22 mouse cellular contexts compared by ENCODE assay signal in the genomic region with DNA sequence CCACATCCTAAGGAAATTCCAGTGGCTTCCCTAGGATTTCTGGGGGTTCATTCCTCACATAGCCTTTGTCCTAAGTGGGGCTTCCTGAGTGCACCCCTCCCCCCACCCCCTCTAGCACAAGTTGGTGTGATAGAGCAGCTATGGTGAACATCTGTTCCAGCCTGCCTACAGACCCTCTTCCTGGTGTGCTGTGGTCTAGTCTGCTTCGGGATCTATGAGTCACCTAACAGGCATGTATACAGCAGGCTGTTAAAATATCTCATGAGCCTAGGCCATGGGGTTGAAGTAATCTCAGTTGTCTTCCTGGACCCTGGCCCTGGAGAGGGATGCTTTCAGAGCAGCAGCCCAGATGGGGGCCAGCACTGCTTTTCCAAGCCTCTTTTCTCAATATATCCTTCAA. TPM values are rescaled to one million over a fixed set of nuclear protein-coding genes. Genes with fewer than 3 reads are reported as not detected.
DNase-seq lines count a peak whose midpoint lies in the region; ATAC-seq lines count a peak whose summit lies in the region.
"Had no signal": no experiment of that assay in that cellular context is flagged by ENCODE, and none has a peak within 500 bp of the region (broad histone marks: within the 10 kb centered on the region; RNA-seq: fewer than 3 reads in every experiment).

No protein-coding gene starts in this region.

- intact Hi-C loops in heart, postnatal 25 days (cut with DNase I), result no loop called here

- no peak overlapping the region for H3K4me2 ChIP-seq in heart, embryonic 14.5 days (ENCODE audit: low read length)
- no peak overlapping the region for H3K4me2 ChIP-seq in limb, embryonic 15.5 days
- H3K4me2 ChIP-seq: embryonic facial prominence, embryonic 15.5 days; forebrain, embryonic 12.5 days; heart, embryonic 13.5 days; hindbrain, embryonic 15.5 days had no signal

- ATAC-seq in heart, embryonic 14.5 days (ENCODE audit: insufficient number of reproducible peaks, insufficient read depth, low FRiP score, low read depth), result 0 out of 2 replicates have a peak, but pooled peaks have one; percentile 43
- ATAC-seq in limb, embryonic 15.5 days (ENCODE audit: insufficient number of reproducible peaks, low FRiP score, low TSS enrichment, low read depth), result peak; percentile 48; the same call in 1 of the 2 replicates
- no peak for ATAC-seq in erythroblast, adult 5-6 weeks (replicated peaks; ENCODE audit: low FRiP score, poor library complexity, severe bottlenecking)
- ATAC-seq: activated CD4-positive, CD25-positive, alpha-beta regulatory T cell, adult 4 months; forebrain, embryonic 16.5 days; intestine, embryonic 16.5 days; Patski had no signal

- 23% methylated on average over 1 of the region's 1 CpGs for WGBS in heart, embryonic 14.5 days
- 74% methylated on average over 1 of the region's 1 CpGs for WGBS in limb, embryonic 10.5 days
- WGBS in limb, embryonic 15.5 days, result 33% methylated on average over 1 of the region's 1 CpGs

- H3K4me1 ChIP-seq in heart, embryonic 14.5 days (ENCODE audit: control insufficient read depth in 2 of 2, insufficient read depth in 2 of 2, low read length in 2 of 2), result no peaks in the 10 kb centered on the region
- peaks cover 12% of the 10 kb centered on the region for H3K4me1 ChIP-seq in limb, embryonic 10.5 days
- peaks cover 9% of the 10 kb centered on the region; the same call in 1 of the 2 replicates for H3K4me1 ChIP-seq in limb, embryonic 15.5 days
- H3K4me1 ChIP-seq: forebrain, embryonic 12.5 days had no signal

- DNase-seq in heart, postnatal 25 days (ENCODE audit: low spot score), result no peak
- peak; percentile 4 for DNase-seq in 416B (ENCODE audit: low read depth)
- no peak for DNase-seq in limb, embryonic 10.5 days (ENCODE audit: low spot score)
- no peak for DNase-seq in layer of hippocampus, adult 9-10 months (ENCODE audit: low spot score)
- DNase-seq in cerebellum, adult 8-10 months, result no peak
- DNase-seq: adrenal gland, postnatal 14 days; cerebellum, adult 18-20 months; gastrocnemius, postnatal 14 days; heart, postnatal 14 days had no signal

- H3K4me3 ChIP-seq in heart, embryonic 14.5 days (ENCODE audit: control insufficient read depth in 1 of 2, insufficient read depth in 1 of 2, low read depth in 1 of 2, low read length in 2 of 2), result no peak overlapping the region
- no peak overlapping the region for H3K4me3 ChIP-seq in limb, embryonic 10.5 days
- H3K4me3 ChIP-seq in limb, embryonic 15.5 days, result no peak overlapping the region
- H3K4me3 ChIP-seq: embryonic facial prominence, embryonic 15.5 days; forebrain, embryonic 12.5 days; heart, embryonic 13.5 days; hindbrain, embryonic 15.5 days had no signal

- H3K9ac ChIP-seq in heart, embryonic 14.5 days (ENCODE audit: low read length), result no peak overlapping the region
- H3K9ac ChIP-seq in limb, embryonic 15.5 days, result no peak overlapping the region
- H3K9ac ChIP-seq: embryonic facial prominence, embryonic 15.5 days; forebrain, embryonic 12.5 days; heart, embryonic 13.5 days; hindbrain, embryonic 15.5 days had no signal

- no peaks in the 10 kb centered on the region for H3K36me3 ChIP-seq in heart, embryonic 14.5 days (ENCODE audit: control insufficient read depth, insufficient read depth, low read length)
- no peaks in the 10 kb centered on the region for H3K36me3 ChIP-seq in limb, embryonic 10.5 days
- H3K36me3 ChIP-seq in limb, embryonic 15.5 days, result no peaks in the 10 kb centered on the region
- H3K36me3 ChIP-seq: embryonic facial prominence, embryonic 15.5 days; forebrain, embryonic 12.5 days; heart, embryonic 13.5 days; hindbrain, embryonic 15.5 days had no signal

- no peaks in the 10 kb centered on the region for H3K9me3 ChIP-seq in heart, embryonic 14.5 days (ENCODE audit: control insufficient read depth, low read length)
- no peaks in the 10 kb centered on the region for H3K9me3 ChIP-seq in limb, embryonic 10.5 days (replicated peaks)
- no peaks in the 10 kb centered on the region for H3K9me3 ChIP-seq in limb, embryonic 15.5 days
- H3K9me3 ChIP-seq: embryonic facial prominence, embryonic 15.5 days; forebrain, embryonic 12.5 days; heart, embryonic 13.5 days; hindbrain, embryonic 15.5 days had no signal

- no peaks in the 10 kb centered on the region for H3K27me3 ChIP-seq in heart, embryonic 14.5 days (ENCODE audit: control insufficient read depth, insufficient read depth, low read length)
- H3K27me3 ChIP-seq in limb, embryonic 10.5 days (ENCODE audit: low read depth, poor library complexity, severe bottlenecking), result no peaks in the 10 kb centered on the region
- no peaks in the 10 kb centered on the region for H3K27me3 ChIP-seq in limb, embryonic 15.5 days
- H3K27me3 ChIP-seq: embryonic facial prominence, embryonic 15.5 days; forebrain, embryonic 12.5 days; hindbrain, embryonic 15.5 days; Patski had no signal

- no peak overlapping the region for H3K27ac ChIP-seq in heart, embryonic 14.5 days (replicated peaks in 1 of 2; ENCODE audit: control insufficient read depth in 1 of 2, insufficient read depth in 1 of 2, low read depth in 2 of 2, low read length in 2 of 2)
- H3K27ac ChIP-seq in limb, embryonic 10.5 days, result 0 out of 2 replicates have a peak overlapping the region, but pooled peaks have one; percentile 17
- 0 out of 2 replicates have a peak overlapping the region, but pooled peaks have one; percentile 24 for H3K27ac ChIP-seq in limb, embryonic 15.5 days
- H3K27ac ChIP-seq: embryonic facial prominence, embryonic 15.5 days; forebrain, embryonic 12.5 days; heart, embryonic 13.5 days; hindbrain, embryonic 15.5 days had no signal

RNA-seq across cellular contexts. Expression of a gene that starts 19.7 kb away (rescaled TPM):
- polyA plus RNA-seq in heart, embryonic 14.5 days (2014; fragmentation: Nextera tagmentation; extraction: Ambion mirVana), result 1.9 and 3.0 TPM in 2 replicates
- total RNA-seq in heart, postnatal 25 days (2021), result under 1 TPM; 0.31 to 0.36 TPM
- 0.73 and 1.1 TPM in 2 replicates for polyA plus RNA-seq in limb, embryonic 10.5 days (2016; fragmentation: Nextera tagmentation; extraction: Ambion mirVana)
- 10.1 and 12.6 TPM in 2 replicates for polyA plus RNA-seq in limb, embryonic 15.5 days (2015; fragmentation: Nextera tagmentation; extraction: Ambion mirVana)
- not detected in 2 replicates for total RNA-seq in erythroblast, adult 5-6 weeks (2015; ENCODE audit: low replicate concordance)
- not detected in 2 replicates for total RNA-seq in erythroblast, adult 5-6 weeks (2017; ENCODE audit: low replicate concordance)
- total RNA-seq: adrenal gland, adult 18-20 months; MEL had no signal
- polyA plus RNA-seq: activated CD4-positive, CD25-positive, alpha-beta regulatory T cell, adult 4 months; Patski had no signal

Comparison
In these comparisons a context has a peak if more than half of its experiments do, and no peak if none do; other contexts are left out.
1. H3K27ac ChIP-seq: peak in limb, embryonic 10.5 days (single experiment) and limb, embryonic 15.5 days (single experiment); none in heart, embryonic 14.5 days (0 of 2).